Mouse (Mus musculus) heart, postnatal 36 days (tissue): ENCODE results near the gene Gm37240. TPM values are rescaled to one million over a fixed set of nuclear protein-coding genes. Genes with fewer than 3 reads are reported as not detected.

Source experiments
- DNase-seq, 2 experiments: peaks; one replicate each; pipeline ENCODE4 v3.0.0; 2021 to 2022
- intact Hi-C: fragments of 180-260 bp; cut with DNase I; formaldehyde crosslinking; loops from one replicate; pipeline ENCODE4 v1.15.1; 2025
- total RNA-seq, 2 experiments: library from RNA; stranded (reverse); gene quantifications; 2 replicates each; pipeline ENCODE4 v1.2.3; 2021

Gm37240 gene
- total RNA-seq, 2 experiments from 2014 or later, result 35.9 to 45.6 TPM

GRCm38 (mm10) chr3:84690091-84690771 is 1197.1 kb downstream of the Gm37240 start:
- intact Hi-C loops, result loop anchor here (5.0 to 10.0 kb wide), 2 partner anchors 125 to 197 kb away; partner anchors contain the start of gene Fbxw7
- DNase-seq, result no peak

DNA sequence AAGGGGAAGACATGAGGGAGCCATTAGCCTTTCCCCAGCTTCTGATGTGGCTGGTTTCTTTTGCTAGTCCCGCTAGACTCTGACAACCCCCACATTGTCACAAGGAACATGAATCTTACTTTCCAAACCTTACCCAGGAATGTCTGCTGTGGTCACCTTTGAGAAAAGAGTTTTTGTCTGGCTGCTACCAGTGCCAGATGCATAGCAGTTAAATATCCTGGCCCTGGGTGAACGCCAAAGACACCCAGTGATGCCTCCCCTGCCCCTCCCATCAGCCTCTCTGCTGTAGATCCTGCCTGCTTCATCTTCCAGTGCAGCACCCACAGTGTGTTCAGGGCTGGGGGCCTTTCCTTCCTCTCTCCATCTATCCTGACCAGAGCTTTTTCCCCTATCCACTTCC is 1197.7 kb downstream of the Gm37240 start:
- intact Hi-C loops, result loop anchor here (5.0 to 10.0 kb wide), 2 partner anchors 125 to 198 kb away; partner anchors contain the start of gene Fbxw7
- DNase-seq, result no peak

DNA sequence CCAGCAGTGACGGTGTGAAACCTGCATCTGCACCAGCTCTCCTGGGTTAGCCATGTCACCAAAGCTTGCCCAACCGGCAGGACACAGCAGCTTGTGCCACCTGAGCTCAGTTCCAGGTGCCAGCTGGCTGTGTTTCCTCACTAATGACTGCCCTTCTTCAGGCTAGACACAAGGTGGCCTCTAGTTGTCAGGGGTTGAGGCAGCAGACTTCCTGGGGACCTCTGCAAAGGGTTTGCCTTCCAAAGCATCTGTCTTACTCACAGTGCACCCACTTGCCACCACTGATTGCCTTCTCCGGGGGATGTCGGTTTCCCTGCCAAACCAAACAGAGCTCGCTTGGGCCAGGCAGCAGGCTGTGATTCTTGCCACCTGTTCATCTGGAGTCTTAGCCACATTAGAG is 1199.1 kb downstream of the Gm37240 start:
- intact Hi-C loops, result no loop called here
- DNase-seq, result no peak

GRCm38 (mm10) chr3:84687488-84687846 is 1199.9 kb downstream of the Gm37240 start:
- intact Hi-C loops, result no loop called here
- no peak for DNase-seq

- intact Hi-C loops, result no loop called here
- DNase-seq, result no peak
Measured at GRCm38 (mm10) chr3:84686799-84687487, 1200.4 kb downstream of the Gm37240 start.

- DNase-seq, result no peak
- intact Hi-C loops, result no loop called here
Measured at GRCm38 (mm10) chr3:84686294-84686672, 1201.0 kb downstream of the Gm37240 start.

GRCm38 (mm10) chr3:84685662-84686293 is 1201.5 kb downstream of the Gm37240 start:
- no peak for DNase-seq
- intact Hi-C loops, result no loop called here

GRCm38 (mm10) chr3:84683788-84684187 is 1203.5 kb downstream of the Gm37240 start:
- intact Hi-C loops, result no loop called here
- DNase-seq, result no peak

DNA sequence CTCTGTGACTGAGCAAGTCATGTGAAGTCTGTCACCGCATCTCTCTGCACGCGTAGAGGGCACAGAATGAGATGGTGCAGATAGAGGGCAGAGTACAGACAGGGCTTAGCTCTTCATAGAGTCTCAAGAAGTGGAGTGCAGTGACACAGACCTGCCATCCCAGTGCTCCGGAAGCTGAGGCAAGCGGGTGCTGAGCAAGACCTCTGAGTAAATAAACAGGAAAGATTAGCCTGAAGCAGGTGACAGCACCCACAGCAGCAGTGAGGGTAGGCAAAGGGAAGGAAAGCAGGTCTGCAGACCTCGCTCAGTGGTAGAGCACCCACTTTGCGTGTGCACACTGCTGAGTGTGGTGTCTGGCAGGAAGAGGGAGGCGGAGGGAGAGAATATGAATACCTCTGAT is 1205.6 kb downstream of the Gm37240 start:
- intact Hi-C loops, result no loop called here
- DNase-seq, result no peak

DNA sequence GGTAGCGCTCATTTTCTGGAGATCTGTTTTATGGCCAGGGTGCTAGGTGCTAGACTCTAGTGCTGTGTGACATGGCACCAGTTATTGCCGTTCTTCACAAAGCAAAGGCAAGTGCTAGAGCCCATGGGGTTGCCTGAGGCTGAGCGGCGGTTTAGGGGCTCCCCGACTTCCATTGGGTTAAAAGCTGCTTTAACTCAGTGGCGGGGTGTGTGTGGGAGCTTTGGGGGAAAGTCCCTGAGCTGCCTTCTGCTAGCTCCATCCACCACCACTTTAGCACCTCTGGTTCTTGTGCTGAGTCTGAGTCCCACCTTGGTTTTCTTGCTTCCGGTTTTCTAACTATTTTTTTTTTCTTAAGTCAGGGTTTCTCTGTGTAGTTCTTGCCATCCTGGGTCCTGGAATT is 1207.3 kb downstream of the Gm37240 start:
- DNase-seq, result no peak
- intact Hi-C loops, result no loop called here

DNA sequence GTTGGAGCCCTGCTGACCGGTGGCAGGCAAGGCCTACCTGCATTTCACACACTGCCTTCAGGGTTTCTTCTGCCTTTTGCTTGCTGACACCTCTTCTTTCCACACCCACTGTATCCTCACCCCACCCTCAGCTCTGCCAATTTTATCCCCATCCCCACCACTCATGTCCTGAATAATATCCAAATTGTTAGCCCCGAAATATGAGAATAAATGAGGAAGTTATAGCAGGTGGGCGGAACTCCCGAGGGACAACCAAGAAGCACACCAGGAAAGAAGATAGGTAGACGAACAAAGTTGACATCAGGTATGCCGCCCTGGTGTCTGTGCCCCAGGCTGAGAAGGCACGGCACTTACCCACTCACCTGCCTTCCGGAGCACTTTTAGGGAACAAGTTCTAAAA is 1207.8 kb downstream of the Gm37240 start:
- no peak for DNase-seq
- intact Hi-C loops, result no loop called here

GRCm38 (mm10) chr3:84678891-84679290 is 1208.4 kb downstream of the Gm37240 start:
- intact Hi-C loops, result no loop called here
- DNase-seq, result no peak

DNA sequence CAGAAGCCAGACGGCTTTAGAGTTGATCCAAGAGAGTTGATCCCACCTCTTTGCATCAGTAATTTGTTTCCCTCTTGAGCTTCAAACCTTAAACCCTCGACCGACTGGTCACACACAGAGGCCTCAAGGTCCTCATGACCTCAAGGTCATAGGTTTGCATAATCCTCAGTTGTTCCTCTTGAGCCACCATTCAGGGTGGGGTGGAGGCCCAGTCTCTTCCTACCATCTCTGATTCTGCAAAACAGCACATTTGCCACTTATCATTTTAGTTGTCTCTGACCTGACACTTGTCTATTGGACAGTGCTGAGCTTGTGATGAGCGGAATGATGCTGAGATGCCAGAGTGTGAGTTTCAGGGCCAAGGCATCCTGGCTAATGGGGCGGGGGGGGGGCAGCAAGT is 1211.6 kb downstream of the Gm37240 start:
- DNase-seq, result no peak
- intact Hi-C loops, result no loop called here

DNA sequence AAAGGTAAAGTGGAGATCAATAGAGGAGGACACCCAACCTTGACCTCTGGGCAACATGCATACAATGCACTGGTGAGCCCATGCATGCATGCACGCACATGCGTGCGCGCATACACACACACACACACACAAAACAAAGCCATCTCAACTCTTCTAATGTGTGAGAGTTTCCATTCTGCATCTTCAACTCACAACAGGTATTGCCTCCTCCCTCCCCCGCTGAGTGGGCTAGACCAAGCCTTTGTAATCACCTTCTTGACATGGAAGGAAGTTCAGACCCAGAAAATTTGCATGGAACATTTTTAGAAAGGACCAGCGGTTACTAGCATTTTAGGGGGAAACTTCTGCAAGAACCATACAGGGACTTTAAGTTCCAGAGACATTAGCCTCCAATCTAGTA is 1213.8 kb downstream of the Gm37240 start:
- intact Hi-C loops, result no loop called here
- DNase-seq, result no peak

- DNase-seq, result no peak
- intact Hi-C loops, result no loop called here
Measured at GRCm38 (mm10) chr3:84672136-84672535, 1215.2 kb downstream of the Gm37240 start.

- intact Hi-C loops, result no loop called here
- DNase-seq, result no peak
Measured at GRCm38 (mm10) chr3:84668957-84669356, 1218.4 kb downstream of the Gm37240 start.

DNA sequence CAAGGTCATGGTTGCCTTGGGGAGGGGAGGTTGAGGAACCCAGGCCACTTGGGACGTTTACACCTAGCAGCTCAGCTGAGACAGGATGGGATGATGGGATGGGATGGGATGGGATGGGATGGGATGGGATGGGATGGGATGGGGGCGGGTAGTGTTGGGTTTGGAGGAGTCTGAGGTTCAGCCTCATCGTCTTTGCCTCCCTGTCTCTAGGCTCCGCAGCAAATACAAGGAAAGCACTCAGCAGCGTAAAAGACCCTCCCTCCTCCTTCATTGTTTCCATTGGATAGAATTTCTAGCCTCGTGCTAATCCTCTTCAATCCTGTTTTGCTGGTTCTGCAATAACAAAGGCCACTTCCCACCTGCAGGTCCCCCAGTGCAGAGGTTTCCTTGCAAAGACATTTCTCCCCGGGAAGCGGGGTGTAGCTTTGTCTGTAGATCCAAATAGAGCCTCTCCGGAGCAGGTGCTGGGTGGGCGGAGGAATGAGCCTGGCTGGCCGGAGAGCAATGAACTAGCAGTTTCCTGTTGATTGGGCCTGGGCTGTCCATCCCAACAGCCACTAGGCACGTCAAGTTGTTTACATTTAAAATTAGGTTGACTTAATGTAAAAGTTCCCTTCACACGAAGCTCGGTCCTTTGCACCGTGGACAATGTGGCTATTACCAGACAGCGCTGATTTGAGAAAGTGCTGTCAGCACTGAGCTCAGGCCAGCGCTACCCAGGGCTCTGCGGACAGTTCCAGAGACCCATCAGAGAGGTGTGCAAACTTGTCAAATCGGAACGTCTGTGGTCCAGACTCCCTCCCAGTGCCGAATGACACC is 1221.9 kb downstream of the Gm37240 start:
- DNase-seq, result no peak
- intact Hi-C loops, result no loop called here

DNA sequence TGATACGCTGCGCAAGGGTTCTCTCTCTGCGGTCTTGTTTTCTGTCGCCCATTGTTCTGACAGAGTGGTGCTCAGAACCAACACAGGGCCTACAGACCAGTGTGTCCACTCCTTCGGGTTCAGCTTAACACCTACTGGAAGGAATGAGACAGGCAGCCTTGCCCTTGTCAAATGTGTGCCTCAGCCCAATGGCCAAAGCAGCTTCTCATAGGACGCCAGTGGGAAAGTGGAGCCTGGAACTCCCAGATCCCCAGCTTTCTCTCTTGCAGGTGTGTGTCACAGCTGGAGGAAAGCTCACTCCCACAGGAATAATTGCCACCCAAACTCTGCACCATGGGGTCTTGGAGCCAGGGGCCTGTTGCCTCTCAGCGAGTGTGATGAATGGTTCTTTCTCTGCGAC is 1222.6 kb downstream of the Gm37240 start:
- no peak for DNase-seq
- intact Hi-C loops, result no loop called here

GRCm38 (mm10) chr3:84663858-84664257 is 1223.5 kb downstream of the Gm37240 start:
- DNase-seq, result no peak
- intact Hi-C loops, result no loop called here

DNA sequence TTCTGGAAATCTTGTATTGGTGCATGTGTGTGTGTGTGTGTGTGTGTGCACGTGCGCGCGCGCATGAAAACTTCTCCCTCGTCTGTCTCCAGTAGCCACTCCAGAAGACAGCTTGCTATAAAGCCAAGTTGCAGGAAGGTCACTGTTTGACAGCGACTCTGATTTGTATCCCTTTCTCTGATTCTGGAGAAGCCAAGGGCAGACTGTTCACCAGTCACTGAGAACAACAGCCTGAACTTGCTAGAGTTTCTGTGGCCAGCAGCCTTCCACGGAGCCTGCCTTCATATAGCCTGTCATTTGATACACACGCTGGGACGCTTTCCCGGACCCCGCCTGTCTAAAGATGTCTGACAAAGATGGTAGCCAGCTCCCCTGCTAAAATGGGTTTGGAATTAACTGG is 1224.2 kb downstream of the Gm37240 start:
- intact Hi-C loops, result no loop called here
- no peak for DNase-seq

GRCm38 (mm10) chr3:84660380-84660779 is 1226.9 kb downstream of the Gm37240 start:
- no peak for DNase-seq
- intact Hi-C loops, result no loop called here
